Mouse (Mus musculus) frontal cortex, postnatal 25 days (tissue): ENCODE measurements around the gene Gcsam.

Experiments
- DNase-seq, 2 experiments: peaks; one replicate each; pipeline ENCODE4 v3.0.0; 2022; ENCODE audit warnings: low spot score in 2 of 2

The Gcsam gene

GRCm38 (mm10) chr16:45610267-45610666 lies at the start of gene Gcsam:
Gene Gcsam (plus strand): TSS chr16:45610380.
- no peak for DNase-seq

DNA sequence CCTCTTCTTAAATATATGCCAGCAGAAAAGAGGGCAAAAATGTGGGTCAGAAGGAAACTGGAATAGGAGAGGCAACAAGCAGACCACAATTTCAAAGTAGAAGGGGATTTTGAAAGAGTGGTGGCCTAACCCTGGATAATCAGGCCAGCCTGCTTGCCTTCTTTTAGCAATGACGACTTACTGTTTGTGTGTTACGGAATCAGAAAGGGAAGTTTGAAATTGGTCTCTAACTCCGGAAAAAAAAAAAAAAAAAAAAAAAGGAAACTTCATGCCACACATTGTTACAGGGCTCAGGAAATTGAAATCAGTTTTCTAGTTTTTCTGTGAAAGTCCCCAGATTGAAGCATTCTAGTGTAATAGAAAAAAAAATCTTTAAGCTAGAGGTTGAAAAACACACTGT lies 48.4 kb upstream of the Gcsam start:
- DNase-seq, result no peak

DNA sequence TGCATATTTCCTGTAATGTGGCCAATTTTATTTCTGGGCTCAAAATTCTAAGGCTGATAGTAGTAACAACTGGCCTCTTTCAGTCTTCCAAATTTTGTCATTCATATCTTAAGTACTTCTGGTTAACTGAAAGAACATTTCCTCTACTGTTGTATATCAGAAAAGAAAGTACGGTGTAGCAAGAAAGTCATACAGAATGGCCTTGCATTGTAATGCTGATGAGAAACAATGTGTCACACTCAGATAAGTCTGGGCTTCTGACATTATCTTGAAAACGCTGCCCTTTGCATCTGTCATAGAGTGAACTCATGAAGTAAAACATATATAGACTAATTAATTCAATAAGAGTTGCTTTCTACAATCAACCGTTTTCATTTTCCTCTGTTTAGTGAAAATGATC lies 37.9 kb upstream of the Gcsam start:
- no peak for DNase-seq

DNA sequence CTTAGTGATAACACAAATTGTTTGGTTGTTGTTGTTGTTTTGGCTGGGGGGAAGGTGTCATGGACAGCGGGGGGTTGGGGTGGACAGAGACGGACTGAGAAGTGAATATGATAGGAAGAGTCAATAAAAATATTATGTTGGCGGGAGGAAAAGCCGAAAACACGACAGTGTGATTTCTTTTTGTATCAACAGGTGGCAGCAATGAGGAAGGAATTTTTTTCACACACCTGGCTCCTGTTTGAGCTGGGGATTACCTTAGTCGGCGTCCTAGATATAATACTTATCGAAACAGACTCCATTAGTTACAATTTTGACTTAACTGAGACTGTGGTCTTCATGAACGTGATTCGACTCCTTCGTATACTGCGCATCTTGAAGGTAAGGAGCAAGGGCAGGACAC lies 30.3 kb upstream of the Gcsam start:
- no peak for DNase-seq

DNA sequence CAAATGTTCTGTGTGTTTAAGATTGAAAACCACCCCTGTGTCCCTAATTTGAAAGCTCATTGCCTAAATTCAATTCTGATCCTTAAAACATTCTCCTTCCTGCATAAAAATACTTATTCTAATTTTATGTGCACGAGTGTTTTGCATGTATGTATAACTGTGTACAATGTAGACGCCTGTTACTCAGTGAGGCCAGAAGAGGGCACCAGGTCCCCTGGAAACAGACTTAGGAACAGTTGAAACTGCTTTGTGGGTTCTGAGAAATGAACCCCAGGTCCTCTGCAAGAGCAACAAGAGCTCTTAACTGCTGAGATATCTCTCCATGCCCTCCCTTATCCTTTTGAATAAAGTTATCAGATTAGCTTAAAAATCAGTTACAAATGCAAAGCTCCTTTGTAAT lies 27.7 kb upstream of the Gcsam start:
- no peak for DNase-seq

- DNase-seq, result no peak
Observed at GRCm38 (mm10) chr16:45593656-45594055, 16.5 kb upstream of the Gcsam start.

DNA sequence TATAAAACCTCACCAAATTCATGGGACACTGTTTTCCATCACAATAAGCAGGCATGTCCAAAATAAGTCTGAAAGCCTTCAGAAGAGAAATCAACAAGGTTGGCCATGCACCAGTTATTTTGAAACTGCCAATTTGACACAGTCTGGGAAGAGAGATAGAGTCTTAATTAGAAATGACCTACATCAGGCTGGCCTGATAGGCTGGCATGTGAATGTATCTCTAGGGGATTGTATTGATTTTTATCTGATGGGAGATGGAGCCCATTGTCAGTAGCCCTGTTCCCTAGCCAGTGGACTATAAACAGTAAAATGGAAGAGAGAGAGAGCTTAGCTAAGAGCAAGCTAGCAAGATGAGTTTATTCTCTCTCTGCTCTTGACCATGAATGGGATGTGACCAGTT lies 14.7 kb upstream of the Gcsam start:
- DNase-seq, result no peak

- DNase-seq, result no peak
Observed at GRCm38 (mm10) chr16:45608481-45608954, 1.7 kb upstream of the Gcsam start.

DNA sequence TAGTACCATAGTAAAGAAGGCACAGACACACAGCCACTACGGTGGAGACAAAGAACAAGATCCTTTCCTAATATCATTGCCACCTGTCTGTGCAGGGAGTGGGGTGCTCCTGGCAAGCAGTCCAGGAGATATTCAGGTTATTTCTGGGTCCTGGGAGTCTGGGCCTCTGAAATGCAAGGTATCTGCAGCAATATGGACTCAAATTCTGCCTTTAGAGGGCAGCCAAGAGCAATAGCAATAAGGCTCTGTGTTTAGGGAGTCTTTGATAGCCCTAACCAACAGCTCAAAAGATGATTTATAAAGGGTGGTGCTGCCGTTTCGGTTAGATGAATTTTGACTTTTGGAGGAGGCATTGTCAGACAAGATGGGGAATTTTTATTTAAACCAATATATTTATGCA lies 880 bp upstream of the Gcsam start:
- no peak for DNase-seq

DNA sequence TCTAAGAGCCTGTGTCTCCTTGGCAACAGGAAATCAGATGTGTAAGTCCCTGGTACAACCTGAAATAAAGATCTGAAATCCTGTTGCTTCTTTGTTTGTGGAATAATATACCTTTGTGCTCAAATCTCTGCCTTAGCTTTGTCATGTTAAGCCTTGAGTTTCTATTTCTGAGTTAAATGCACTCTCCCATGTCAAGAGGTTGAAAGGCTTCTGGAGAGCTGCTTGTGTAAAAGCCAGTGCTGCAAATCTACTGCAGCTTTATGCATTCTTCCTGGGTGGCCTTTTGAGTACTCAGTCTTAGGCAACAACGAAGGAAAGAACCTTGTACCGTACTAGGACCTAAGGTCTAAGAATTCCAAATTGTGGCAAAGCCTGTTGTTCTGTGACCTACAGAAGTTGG lies 3.1 kb downstream of the Gcsam start:
- DNase-seq, result no peak

DNA sequence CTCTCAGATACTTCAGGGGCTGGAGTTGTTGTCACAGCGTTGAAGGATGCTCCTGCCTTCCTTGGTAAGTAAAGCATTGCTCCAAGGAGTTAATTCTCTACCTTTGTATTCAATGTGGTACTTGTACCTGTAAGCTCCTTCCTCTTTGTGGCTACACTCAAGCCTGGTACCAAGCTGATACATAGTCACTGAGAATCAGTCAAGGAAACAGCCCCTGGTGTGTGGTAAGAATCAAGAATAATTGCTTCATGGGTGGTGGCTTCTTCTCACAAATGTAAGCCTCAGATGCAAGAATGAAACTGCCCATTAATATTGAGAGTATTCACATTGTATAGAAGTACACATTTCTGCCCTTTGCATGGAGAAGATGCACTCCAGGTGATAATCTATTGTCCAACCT lies 5.8 kb downstream of the Gcsam start:
- DNase-seq, result no peak

DNA sequence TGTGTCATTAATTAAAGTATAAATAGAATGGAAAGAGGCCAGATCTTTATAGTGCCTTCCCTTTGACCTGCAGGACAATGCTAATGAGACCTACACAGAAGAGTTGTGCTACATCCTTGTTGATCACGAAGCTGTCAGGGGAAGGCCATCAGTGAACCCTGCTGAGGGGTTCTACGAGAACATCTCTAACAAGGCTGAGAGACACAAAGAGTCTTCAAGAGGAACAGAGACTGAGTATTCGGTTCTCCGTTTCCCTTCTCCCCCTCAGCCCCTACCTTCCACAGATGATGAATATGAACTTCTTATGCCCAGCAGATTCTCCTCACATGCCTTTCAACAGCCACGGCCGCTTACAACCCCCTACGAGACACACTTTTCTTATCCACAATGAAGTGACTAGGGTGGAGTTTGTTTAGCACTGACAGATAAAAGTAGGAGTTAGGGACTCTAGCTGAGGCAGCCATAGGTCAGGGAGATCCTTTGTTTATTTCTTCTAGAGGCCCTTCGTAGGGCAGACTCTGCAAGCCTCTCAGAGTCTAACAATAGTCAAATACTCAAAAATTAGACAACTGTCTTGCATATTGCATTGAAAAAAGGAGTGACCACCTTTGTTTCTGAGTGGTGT lies 9.7 kb downstream of the Gcsam start:
- no peak for DNase-seq

DNA sequence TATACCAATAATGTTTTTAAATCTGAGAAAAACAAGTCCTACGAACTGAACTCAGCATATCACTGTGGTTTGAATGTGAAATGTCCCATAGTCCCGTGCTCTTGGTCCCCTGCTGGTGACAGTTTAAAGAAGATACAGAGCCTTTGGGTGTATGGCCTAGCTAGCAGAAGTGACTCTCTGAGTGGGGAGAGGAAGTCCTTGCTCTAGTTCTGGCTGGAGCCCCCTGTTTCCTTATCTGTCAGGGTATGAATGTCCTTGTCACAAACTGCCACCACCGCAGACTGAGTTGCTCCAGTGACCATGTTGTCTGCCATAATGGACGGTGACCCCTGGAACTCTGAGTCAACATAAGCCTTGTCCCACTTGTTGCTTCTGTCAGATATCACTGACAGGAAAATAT lies 13.1 kb downstream of the Gcsam start:
- DNase-seq, result no peak

GRCm38 (mm10) chr16:45624791-45625190 lies 14.6 kb downstream of the Gcsam start:
- no peak for DNase-seq

GRCm38 (mm10) chr16:45625342-45625741 lies 15.2 kb downstream of the Gcsam start:
- no peak for DNase-seq

GRCm38 (mm10) chr16:45629497-45630105 lies 19.4 kb downstream of the Gcsam start:
- DNase-seq, result no peak

- DNase-seq, result peak; percentile 15 to 54
Observed at GRCm38 (mm10) chr16:45630347-45630960, 20.3 kb downstream of the Gcsam start.

GRCm38 (mm10) chr16:45632420-45632819 lies 22.2 kb downstream of the Gcsam start:
- no peak for DNase-seq

DNA sequence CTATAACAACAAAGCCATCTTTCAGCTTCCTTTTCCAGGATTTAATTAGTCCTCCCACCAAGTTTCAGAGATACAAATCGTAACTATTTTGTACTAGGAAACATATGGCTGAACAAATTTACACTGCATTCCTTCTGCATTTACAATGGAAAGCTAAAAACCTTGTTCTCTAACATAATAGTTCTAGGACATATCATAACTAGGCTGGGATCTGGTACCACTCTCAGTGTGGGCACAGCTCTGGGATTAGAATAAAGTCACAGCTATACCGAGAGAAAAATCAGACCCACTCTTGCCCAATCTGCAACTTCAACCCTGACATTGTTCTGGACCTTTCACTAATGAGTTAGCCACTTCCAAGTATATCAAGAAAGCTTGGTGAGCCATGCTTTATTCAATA lies 25.6 kb downstream of the Gcsam start:
- no peak for DNase-seq

GRCm38 (mm10) chr16:45640070-45640762 lies 30.0 kb downstream of the Gcsam start:
- no peak for DNase-seq

- DNase-seq, result no peak
Observed at GRCm38 (mm10) chr16:45641301-45641700, 31.1 kb downstream of the Gcsam start.

GRCm38 (mm10) chr16:45643944-45644343 lies 33.8 kb downstream of the Gcsam start:
- DNase-seq, result no peak

DNA sequence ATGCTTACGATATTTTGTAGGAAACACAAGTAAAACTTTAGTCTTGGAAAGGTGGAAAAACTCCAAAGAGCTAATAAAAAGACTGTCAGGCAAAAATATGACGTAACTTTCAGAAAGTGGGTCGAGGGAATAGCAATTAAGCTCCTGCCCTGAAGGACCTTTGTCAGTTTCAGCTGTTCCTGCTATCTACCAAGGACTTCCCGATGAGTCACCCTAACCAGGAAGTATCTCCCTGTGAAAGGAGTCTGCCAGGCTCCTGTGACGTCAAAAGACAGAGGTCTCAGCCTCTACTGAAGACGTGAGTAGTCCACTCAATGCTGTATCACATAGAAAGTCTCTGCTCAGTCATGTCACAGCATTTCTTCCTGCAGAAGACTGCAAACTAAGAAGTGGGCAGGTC lies 34.2 kb downstream of the Gcsam start:
- no peak for DNase-seq
